Mouse (Mus musculus) heart, postnatal 0 days (tissue): ENCODE data around the gene Racgap1.

Experiments
- CTCF ChIP-seq: IDR thresholded peaks from 2 replicates; pipeline ENCODE4 v1.5.1; 2016; ENCODE audit warnings: antibody characterized with exemption, control low read depth, low read depth
- EP300 ChIP-seq: IDR thresholded peaks from 2 replicates; pipeline ENCODE4 v1.6.1; 2016; ENCODE audit warnings: antibody characterized with exemption, low read depth

DNA sequence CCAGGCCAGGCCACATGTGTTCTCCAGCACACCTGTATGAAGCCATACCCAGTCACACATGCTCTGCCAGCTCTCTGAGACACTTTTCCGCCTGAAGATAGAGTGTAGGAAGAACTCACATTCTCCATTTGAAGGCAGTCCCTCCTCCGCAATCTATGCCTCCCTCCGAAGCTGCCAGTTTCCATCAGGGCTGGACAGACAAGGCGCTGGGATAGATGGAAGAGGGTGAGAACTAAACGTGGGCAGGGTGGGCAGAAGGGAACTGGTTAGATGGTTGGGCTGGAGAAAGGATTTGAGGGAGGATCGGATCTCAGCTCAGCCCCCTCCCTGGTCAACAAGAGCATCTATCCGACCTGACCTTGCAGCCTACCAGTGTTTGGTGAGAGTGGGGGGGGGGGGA lies 54.6 kb downstream of the Racgap1 start:
- TF ChIP-seq CTCF, result no peak
- no peak for TF ChIP-seq EP300
